Mouse (Mus musculus) MN1 (cell line): ENCODE results near the gene Eed.

Experiments
- DNase-seq: peaks from one replicate; pipeline ENCODE4 v3.0.0-alpha.2; 2016; ENCODE audit warnings: low spot score

The Eed gene

DNA sequence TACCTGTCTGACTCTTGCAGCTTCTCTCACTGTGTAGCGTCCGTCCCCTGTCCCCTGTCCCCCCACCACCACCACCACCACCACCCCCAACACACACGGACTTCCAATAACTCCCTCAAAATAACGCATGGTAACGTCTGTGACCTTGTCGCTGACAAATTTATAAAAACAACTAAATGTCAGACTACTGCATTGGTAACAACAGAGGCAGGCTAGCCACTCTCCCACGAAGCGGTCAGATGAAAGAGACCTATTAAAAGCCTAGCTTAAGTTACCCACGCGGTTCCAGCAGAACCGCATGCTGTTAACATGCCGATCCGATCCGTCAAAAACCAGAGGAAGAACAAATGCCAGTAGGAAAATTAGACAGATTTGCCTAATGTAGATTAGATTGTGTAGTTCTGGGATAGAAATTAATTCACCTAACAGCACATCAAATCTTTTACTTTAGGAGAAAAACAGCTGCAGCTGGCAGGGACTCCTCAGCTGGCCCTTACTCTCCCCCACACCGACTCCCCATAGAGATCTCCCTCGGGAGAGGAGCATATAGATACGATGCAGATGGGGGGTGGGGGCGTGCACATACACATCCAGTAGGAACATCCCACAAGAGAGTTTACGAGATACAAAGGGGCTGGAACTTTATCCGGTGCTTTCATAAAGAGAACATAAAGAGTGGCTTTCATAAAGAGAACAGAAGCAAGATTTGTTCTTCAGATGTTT lies 71.7 kb downstream of the Eed start:
- DNase-seq, result no peak

DNA sequence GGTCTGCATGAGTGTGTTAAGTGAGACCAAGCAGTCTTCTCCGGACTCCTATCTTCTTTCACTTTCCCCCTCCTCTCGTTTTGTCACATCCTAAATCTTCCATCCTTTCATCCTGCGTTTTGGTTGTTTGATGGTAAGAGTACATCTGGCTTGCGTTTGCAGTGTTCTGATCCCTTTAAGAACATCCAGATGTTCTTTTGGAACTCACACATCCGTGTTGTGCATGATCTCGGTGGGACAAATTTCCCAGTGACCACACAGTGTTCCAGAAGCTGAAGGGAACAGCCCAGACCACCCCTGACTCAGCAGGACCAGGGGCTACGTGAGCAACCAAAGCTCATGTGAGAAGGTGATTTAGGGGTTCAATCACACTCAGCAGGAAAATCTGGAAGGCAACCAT lies 72.4 kb downstream of the Eed start:
- DNase-seq, result no peak

DNA sequence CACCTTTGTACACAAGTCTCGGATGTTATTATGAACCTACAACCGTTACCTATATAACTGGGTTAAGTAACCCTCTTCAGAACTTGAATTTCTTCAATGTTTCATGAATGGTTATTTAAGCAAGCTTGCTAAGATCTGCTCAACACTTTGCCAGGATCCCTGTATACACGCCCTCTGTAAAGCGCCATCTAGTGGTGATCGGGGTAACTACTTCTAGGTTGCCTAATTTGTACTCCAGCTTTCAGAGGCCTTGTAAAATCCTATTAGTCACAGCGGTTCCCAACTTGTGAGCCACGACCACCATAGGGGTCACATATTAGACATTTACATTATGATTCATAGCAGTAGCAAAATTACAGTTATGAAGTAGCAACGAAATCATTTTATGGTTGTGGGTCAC lies 72.8 kb downstream of the Eed start:
- DNase-seq, result peak; percentile 54
